Mouse (Mus musculus): Measurements from ENCODE around the gene Plpp4. TPM values are rescaled to one million over a fixed set of nuclear protein-coding genes. Genes with fewer than 3 reads are reported as not detected.

Gene Plpp4
- total RNA-seq, 2 experiments from 2014 or later: 0.29 TPM; not detected in 1

DNA sequence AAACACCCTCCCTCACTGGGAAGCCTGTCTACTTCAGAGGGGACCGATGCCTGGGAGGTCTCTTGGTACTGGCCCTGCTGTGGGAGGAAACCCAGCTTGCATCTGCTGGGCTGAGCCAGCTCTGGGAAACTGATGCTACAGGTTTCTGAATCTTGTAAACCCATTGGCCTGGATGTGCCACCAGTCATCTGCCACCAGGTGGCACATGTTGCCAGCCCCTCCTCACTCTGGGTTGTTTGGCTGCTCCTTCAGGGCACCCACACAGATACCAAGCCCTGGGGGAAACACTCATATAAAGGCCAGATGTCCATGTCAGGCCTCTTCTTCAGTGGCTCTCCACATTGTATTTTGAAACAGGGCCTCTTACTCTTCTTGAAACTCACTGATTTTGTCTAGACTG is 36.4 kb downstream of the Plpp4 start:
- intact Hi-C loops (cut with DNase I): no loop called here
- no peak for DNase-seq

DNA sequence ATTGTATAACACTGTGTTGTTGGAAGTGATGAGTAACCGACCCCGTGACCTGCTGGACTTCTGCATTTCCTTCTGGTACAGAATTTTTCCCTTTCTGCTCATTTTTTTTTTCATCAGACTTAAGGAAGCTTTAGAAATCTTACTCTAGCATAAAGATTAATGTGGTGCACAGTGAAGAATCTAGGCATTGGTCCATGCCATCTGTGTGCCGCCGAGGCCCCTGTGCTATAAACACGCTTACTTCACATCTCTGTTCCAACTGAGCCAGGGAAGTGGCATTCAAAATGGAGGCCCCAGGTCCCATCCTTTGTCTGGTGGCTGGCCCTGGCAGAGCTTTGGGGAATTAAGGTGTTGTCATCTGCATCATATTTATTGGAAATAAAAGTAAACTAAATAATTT is 44.8 kb downstream of the Plpp4 start:
- intact Hi-C loops (cut with DNase I): no loop called here
- no peak for DNase-seq

DNA sequence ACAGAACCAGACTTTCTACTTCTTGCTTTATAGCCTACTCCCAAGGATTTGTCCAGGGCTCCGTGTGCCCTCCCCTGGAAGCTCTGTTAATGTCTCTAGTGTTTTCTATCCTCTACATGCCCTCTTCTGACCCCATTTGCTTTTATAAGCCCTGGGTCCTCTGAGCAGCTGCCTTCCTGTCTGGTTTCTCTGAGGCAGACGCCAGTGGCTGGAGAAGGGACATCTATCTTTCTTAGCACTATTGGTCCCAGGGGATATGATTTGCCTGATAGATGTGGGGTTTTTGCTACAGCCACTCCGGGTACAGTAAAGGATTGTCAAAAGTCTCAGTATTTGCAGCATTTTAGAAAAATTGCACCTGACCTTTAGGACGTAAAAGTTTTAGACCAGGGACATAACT is 46.5 kb downstream of the Plpp4 start:
- intact Hi-C loops (cut with DNase I): no loop called here
- no peak for DNase-seq

DNA sequence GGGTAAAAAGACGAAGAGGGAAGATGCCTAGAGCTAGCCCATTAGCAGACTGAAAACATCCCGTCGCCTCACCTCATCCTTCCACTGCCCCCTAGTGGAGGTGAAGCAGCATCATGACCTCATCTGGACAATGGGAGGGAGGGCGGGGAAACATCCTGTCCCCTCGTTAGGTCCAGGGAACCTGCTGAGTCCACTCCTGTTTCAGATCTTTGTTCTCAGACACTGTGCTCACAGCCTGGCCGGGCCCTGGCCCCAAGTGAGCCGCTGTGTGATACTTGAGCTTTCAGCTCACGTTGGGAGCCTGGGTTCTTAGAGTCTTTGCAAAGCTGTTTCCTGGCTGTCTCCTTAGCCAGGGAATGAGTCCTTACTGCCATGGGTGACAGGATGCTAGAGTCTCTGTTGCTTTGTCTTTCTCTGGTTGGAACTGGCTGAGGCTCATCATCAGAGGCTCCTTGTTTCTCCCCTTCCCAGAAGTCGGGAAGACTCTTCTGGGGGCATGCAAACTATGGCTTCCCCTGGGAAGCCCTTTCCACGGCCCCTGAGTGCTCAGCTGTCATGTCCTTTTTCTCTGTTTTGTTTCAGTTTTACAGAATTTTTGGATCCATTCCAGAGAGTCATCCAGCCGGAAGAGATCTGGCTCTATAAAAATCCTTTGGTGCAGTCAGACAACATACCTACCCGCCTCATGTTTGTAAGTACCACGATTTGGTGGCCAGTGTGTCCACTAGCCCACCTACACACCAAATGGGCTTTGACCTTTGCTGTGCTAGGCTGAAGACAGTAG is 50.4 kb downstream of the Plpp4 start:
- intact Hi-C loops (cut with DNase I): loop anchor here (1.0 kb wide), 1 partner anchor 447 kb away; no protein-coding TSS in a partner anchor
- DNase-seq: peak; percentile 16 to 41

DNA sequence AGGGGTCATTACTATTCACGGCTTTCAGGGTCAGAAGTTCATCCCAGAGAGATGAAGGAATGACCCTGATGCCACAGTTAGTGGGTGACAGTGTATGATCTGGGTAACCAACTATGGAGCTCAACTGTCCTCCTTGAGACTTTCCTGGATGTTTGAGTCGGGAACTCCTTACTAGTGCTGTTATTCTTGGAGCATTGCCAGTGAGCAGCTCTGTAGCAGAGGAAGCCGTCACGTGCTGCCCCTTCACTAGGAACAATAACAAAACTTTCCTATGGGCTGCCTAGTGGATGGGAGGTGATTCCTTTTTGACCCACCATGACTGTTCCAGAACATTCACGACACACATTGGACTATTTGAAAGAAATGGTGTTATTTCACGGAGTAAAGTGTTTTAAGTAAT is 51.8 kb downstream of the Plpp4 start:
- intact Hi-C loops (cut with DNase I): no loop called here
- DNase-seq: peak; percentile 1 to 16

DNA sequence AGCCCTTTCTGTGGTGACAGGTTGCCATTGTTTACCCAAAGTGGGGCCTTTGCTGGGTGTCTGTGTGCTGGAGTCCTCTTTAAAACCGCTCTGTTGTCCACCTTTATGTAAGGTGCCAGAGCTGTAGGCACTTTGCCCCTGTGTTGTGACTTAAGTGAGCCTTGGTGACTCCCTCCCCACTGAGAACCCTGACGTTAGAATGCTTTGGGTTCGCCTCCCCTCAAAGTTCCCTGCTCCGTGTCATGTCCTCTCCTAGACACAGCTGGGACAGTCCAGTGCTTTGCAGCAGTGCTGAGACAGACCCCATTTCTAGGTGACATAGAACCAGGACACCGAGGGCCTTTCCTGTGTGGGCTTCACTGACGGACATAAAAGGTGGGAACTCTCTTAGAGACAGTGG is 55.7 kb downstream of the Plpp4 start:
- intact Hi-C loops (cut with DNase I): no loop called here
- no peak for DNase-seq

DNA sequence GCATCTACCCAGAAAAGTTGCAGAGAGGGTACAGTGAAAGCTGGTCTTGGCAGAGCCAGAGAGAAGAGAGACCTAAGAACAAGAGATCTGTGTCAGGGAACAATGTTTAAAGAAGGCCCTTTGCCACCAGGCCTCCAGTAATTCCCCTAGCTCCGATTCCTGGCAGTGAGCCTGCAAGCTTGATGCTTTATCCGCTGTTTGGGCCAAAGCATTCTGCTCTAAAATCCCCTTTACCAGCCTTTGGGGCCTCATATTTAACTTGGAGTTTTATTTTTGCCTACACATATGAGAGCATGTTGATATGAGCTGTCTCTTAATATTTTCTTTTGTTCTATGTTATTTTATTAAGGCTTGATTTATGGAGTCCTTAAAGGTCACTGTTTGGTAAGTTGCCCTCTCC is 57.1 kb downstream of the Plpp4 start:
- intact Hi-C loops (cut with DNase I): no loop called here
- DNase-seq: no peak

DNA sequence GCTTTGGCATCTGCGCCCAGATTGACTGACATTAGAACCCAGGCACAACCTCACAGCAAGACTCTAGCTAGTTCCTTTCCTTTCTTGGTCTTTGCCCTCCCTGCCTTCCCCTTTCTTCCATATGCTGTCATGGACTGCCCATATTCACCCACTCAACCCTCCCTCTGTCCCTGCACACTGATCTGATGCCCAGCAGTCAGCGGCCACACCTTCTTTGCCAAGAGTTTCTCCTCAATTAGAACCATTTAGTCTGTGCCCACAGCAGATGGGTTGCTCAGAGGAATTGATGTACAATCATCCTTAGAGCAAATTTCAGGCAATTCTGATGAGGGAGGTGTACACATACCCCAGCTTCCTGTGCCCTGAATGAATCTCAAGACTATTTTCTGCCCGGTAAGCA is 83.3 kb downstream of the Plpp4 start:
- no peak for DNase-seq
- intact Hi-C loops (cut with DNase I): no loop called here

DNA sequence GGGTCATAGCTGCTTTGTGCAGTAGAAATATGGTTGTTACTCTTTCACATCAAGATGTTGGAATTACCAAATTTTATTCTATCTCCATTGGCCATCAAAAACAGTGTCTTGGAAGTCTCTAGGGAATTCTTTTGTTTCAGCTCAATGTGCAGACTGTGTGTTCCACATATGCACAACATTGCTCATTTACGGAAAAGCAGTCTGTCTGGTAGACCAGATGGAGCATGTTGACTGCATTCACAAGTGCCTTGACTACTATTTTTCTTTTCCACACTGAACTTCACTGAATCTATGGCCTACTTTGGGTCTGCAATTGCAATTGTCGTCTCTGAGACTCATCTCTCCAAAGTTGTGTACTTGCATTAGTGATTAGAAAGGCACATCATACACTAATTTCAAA is 98.7 kb downstream of the Plpp4 start:
- intact Hi-C loops (cut with DNase I): no loop called here
- DNase-seq: no peak

DNA sequence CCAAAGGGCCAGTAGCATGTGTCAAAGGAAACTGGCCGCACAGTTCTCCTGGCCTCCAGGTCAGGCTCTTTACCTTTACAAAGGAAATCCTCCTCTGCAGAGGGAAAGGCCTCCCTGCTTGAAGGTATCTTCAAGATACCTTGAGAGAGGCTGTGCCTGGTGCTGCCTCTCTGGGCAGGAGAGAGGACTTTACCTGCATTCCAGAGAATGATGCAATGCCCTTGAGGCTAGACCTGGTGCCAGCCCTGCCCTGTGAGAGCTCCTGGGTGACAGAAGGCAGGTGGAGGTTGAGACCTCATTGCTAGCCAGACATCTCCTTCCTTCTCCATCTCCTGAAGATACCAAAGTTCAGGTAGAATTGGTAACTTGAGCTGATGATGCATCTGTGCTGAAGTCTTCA is 118.5 kb downstream of the Plpp4 start:
- intact Hi-C loops (cut with DNase I): no loop called here

DNA sequence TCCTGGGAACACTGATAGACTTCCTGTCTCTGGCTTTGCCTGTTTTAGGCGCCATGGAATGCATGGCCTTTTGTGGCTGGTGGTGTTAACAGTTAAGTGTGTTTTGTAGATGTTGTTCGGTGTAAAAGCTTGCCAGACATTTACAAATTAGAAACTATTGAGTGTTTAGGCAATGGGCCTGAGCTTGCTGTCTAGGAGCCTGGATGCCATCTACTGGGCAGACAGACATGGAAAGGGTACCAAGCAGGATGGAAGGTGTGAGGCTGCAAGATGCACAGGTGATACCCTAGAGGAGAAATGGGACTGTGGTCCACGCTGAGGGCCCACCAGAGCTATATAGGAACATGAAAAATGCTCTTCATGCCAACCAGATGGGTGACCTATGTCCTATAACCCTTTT is 128.3 kb downstream of the Plpp4 start:
- no peak for DNase-seq
- intact Hi-C loops (cut with DNase I): no loop called here

More for the DNA sequence above, 118.5 kb downstream of the Plpp4 start:
- DNase-seq: no peak

DNA sequence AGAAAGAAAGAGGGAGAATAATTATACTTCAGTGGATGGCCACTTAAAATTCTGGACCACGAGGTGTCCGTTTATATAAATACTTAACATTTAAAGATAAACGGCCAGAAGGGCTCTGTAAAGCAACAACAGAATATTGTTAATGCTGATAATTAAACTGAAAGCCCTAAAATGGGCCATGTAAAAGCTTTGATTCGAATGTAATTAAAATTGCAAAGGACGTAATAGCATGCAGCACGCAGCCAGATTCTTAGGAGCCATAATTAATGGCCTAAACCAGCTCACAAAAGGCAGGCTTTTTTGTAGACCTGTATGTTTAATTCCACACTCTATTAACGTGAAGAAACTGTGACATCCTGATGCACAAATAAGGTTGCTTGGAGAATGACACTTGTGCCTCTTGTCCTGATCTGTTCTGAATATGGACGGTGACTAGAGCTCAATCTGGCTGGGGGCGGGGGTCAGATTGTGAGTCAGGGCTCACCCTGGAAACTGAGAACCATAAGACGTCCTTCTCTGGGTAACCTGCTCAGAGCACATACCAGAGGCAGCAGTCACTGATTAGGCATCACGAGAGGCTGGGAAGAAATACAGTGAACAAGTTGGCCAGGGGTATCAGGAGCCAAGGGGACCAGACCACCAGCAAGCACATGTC is 136.1 kb downstream of the Plpp4 start:
- intact Hi-C loops (cut with DNase I): no loop called here

DNA sequence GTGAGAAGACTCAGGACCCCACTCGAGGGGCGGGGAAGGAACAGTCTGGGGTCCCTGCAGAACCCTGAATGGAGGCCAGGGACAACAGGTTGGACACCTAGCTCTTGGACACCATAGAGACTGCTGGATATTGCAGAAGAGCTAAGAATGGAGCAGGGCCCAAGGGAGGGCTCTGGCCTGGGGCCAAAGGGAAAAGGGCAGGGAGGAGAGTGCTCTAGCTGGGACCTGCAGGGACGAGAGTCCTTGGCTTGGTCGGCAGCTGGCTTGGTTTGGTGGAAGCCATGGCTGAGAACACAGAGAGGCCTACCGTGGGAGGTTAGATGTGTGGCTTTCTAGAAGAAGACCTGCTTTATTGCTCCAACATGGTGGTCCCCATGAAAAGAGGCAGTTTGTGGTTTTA is 139.7 kb downstream of the Plpp4 start:
- DNase-seq: no peak
- intact Hi-C loops (cut with DNase I): no loop called here

More for the DNA sequence above, 136.1 kb downstream of the Plpp4 start:
- no peak for DNase-seq

DNA sequence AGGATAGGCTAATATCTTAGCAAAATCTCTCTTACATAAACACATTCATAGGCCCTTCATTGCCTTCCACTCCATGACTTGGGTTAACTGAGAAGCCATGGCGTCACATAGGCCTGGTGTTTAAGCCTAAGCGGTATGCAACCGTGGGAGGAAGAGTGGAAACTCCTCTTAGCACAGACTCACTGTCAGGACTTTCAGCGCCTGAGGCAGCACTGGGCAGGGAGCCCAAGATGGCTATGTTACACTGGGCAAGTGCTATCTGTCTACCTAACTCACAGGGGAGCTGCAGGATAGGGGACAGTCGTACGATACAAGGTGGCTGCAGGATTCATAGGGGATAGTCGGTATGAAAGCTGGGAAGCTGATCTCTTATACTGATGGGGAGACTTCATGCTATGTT is 142.2 kb downstream of the Plpp4 start:
- intact Hi-C loops (cut with DNase I): no loop called here
- DNase-seq: no peak

DNA sequence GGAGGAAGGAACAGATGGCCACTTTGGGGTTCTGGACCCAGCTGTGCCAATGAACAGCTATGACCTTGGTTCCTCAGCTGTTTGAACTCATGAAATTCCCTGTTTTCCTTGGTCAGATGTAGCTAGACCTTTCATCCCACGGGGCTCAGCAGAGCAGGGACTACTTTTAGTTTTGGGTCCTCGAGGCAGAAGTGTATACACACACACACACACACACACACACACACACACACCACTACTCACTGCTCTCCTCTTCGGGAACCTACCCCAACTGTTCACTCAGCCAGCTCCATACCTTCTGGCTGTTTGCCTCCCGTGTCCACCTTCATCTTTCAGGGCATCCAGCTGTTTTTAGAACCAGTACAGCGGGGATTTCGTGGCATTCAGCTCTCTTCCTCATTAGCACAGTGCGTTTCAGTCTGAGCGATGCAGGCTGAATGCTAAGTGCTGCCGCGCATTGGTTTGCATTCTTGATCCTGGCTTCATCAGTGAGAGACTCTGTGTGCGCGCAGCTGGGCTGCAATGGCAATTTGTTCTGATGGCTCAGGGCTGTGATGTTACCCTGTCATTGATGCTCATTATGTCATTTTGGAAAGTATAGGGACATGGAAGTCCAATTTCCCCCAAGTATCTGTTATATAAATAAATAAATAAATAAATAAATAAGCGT is 146.0 kb downstream of the Plpp4 start:
- no peak for DNase-seq

DNA sequence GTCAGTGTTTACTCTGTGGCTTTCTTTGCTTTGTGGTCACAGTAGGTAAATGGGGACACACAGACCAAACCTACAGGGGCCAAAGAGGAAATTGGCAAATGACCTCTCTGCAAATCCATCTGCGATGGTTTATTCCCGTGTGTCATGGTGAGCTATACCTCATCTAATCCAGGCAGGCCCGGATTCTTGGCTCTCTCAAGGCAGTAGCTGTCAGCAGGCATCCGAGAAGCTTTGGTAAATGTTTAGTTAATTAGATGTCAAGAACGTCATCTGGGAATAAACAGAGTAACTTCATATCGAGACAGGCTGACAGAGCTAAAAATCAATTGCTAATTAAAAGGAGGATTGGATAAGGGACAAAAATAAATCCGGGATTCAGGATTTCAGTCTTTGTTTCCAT is 149.2 kb downstream of the Plpp4 start:
- DNase-seq: no peak

More for the DNA sequence above, 146.0 kb downstream of the Plpp4 start:
- intact Hi-C loops (cut with DNase I): no loop called here

DNA sequence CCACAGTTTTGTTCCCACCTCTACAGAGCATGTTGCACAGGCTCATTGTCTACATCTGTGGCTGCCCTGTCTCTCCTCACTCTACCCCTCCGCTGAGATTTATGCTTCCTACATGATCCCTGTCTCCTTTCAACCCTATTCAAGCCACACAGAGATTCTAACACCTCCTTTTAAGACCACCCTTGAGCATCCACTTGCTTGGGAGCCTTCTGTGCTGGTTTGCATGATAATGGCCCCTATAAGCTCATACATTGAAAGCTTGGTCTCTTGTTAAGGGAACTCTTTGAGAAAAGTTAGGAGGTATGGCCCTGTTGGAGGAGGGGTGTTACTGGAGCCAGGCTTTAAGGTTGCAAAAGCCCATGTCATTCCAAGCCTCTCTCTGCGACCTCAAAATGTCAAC is 155.9 kb downstream of the Plpp4 start:
- no peak for DNase-seq
- intact Hi-C loops (cut with DNase I): no loop called here

More for the DNA sequence above, 149.2 kb downstream of the Plpp4 start:
- intact Hi-C loops (cut with DNase I): no loop called here

DNA sequence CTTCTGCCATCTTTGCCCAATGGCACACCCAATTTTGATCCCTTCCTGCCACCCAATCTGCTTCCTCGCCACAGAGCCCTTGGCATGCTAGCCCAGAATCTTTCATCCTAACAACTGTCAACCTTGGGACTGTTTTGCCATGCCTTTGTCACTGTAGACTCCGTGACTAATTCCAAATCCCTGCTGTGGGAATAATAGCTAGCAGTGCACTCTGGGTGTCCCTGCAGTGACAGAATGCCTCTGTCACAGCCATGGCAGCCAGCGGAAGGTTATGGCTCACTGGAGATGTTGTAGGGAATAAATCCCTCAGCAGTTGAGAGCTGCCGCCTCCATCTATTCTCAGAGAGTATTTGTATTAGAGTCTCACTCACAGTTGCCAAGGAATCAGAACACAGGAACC is 158.3 kb downstream of the Plpp4 start:
- intact Hi-C loops (cut with DNase I): no loop called here
- no peak for DNase-seq

DNA sequence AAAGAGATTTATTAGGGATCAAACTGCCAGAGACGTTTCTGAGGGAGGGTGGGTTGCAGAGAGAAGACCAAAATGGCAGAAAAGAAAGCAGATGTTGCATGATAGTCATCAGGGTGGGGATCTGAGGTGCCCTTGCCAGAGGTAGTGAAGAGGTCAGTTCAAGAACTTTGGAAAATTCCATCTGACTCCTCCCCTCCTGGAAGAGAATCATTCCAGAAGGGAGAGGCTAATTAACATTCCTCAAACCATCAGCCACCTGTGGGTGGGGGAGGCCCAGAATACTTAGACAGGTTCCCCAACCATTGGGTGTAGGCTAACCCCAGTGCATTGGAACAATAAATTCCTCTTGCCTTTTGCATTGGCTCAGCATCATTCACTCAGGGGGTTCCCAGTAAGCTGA is 164.3 kb downstream of the Plpp4 start:
- DNase-seq: no peak
- intact Hi-C loops (cut with DNase I): no loop called here

DNA sequence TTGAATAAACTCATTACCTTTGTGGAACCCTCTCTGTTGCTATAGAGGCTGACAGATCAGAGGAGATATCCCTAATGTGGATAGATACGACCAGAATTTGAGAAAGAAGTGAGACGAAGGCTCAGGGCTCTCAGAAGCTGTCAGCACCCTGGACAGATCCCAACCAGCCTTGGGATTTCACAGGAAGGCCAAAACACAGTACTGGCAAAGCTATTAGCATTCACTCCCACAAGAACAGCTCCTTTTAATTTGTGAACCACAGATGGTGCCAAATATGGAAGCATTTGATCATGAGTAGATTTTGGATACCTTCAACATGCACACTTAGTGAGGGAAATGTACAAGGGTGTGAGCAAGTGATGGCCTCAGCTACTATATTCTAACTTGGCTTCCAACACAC is 168.7 kb downstream of the Plpp4 start:
- peak; percentile 20 to 34 for DNase-seq
- intact Hi-C loops (cut with DNase I): no loop called here

DNA sequence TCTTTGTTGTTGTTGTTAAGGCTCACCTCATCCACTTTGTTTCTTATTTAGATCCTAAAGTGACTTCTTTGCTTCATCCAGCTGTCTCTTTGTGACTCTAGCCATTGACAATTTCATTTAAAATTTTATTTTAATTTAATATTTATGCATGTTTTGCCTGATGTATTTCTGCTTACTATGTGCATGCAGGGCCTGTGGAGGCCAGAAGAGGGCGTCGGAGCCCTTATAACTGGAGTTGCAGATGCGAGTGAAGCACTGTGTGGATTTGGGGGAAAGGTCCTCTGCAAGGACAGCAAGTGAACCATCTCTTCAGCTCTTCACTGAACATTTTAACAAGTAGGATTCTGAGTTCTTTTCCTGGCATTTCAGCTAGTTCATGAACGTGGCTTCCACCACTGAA is 172.0 kb downstream of the Plpp4 start:
- no peak for DNase-seq
- intact Hi-C loops (cut with DNase I): no loop called here

DNA sequence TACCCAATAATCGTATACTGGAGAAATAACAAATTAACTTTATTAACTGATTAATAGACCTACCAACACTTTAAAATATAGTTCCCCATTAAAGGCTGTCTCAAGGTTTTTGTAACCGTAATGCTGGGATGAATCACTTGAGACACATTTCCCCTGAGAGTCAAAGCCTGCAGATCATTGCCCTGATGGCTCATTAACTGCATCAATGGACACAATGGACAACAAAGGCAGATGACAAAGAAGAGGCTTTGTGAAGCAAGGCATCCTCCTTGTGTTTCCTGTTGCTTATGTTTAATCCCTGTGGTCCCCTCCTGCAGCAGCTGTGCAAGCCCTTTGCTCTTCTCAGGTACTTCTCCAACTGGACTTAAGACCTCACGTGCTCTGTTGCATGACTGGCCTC is 173.1 kb downstream of the Plpp4 start:
- no peak for DNase-seq
- intact Hi-C loops (cut with DNase I): no loop called here

Measured in heart, postnatal 10 days (tissue).